Mouse (Mus musculus) right cerebral cortex, postnatal 25 days (tissue): ENCODE data around the gene Camp.
"Not testable (repeated sequence)": the region's sequence is repeated elsewhere in the genome, so short reads cannot be mapped to it uniquely, and the experiment has no call there.

Experiments
- DNase-seq: peaks from one replicate; pipeline ENCODE4 v3.0.0; 2022

The Camp gene

DNA sequence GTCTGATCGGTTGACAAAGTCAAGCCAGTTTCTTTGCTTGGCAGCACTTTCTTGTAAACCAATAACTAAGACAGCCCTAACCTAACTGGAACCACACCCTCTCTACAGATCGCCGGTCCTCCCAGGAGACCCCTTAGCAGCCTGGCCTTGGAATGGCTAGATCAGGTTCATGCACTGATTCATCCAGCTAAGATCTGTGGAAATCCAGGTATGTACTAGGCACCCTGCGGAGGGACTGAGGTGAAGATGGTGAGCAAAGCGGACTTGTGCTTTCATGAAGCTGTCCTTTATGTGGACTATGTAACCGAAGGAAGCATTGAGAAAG is 16.4 kb downstream of the Camp start:
- DNase-seq: no peak

DNA sequence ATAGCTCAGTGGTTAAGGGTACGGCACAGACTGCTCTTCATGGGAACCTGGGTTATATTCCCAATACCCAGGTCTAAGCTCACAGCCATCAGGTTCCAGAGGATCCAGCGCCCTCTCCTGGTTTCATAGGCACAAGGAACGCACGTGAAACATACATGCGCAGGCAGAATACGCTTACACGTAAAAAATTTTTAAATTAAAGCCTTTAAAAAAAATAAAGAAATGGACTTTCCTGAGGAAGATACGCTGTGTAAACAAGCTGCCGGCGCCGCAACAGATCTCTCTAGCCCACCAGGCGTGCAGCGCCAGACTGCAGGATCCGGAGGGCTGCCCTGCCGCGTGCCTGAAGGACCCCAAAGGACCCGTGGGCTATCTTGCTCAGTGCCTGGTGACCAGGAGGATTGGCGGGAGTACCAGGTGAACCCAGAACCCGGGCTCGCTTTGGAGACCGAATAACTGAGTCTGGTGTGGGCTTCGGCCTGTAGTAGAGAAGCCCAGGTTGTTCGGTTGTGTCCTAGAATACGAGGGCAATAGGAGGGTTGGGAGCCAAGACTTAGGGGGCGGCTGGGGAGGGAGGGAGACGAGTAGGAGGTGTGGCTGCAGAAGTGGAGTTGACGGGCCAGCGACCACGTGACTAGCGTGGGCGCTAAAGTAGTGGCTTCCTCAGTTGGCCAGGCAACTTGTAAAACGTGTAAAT is 16.9 kb downstream of the Camp start, which contains the start of gene Nme6:
Nme6 (plus strand) TSS at position 359 of the 697 bp plus-strand sequence.
- peak; percentile 83 for DNase-seq

DNA sequence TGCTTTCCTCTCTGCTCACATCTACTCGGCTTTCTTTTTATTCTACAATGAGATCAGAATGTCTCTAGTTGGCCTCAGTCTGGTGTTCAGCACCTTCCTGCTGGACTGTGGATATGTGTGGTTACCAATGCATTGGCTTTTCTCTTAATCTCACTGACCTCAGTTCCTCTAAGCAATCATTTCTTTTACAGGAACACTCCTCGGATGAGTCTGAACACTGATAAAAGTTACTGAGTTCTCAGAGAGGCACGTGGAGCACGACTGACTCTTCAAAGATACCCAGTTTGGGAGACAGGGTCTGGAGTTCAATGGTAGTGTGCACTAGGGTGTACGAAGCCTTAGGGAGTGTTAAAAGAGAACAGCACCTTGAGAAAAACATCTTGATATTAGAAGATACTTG is 23.2 kb downstream of the Camp start:
- DNase-seq: no peak

DNA sequence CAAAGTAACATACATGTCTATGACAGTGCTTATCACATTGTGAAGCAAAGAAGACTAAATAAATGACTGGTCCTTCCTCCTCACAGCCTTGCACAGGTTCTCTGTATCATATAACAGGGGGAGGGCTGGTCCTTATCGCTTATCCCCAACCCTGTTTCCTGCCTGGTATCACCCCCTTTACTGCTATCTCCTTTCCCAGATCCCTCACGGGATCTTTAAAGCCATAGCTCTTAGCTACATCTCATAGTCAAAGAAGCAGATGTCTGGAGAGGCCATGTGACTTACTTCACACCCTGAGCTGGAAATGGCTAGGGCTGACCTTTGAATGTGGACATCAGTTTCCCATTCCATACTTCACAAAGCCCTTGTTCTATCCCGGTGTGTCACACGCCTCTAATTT is 23.7 kb downstream of the Camp start:
- no peak for DNase-seq

DNA sequence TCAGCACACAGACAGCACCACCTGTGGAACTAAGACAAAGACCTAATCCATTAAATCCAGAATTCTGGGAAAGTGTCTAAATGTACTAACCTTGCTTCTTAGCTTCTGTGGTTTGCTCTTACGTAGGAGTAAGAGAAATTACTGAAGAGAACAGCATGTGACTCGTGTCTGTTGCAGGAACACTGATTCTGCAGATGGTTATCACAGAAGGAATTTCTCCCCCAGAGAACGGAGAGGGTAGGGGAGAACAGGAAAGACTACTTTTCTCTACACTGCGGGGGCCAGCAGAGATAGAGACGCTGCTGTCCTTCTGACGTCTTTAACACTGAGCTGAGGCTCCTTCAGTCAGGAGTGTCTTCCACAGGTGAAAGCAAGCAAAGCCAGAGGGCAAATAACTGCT is 33.1 kb downstream of the Camp start:
- DNase-seq: no peak

DNA sequence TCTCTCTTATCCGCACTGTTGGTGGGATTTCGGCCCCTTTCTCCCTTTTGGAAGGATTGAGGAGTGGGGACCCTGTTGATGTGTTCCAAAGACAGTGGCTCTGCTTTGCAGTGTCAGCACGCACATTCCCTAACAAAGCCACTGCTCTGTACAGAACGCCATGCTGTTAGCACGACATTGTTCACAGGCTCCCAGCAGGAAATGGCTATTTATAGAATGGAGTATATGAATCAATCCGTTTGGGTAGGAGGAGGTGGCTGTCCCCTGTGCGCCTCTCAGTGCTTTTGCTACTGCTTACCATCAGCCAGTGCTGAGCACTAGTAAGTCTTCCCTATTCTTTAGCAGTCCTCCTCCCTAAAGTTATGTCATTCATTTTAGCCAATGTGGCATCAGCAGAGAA is 36.0 kb downstream of the Camp start:
- DNase-seq: no peak

DNA sequence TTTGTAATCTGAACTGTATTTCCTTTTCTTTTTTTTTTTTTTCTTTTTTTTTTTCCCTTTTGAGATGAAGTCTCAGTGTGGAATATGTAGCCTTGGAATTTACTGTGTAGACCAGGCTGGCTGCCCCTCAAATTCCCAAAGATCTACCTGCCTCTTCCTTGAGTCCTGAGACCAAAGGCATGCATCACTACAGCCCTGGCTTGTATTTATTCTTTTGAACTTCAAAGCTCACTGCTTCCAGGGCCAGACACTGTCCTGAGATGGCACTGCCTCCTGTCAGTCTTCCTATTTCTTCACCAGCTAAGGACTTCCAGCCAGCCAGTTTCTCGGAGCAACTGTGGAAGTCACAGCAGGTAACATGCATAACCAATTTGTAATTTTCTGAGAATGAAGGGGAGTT is 37.4 kb downstream of the Camp start, which contains the start of gene Spink8:
Spink8 (plus strand) TSS at position 301 of the 400 bp plus-strand sequence.
- DNase-seq: no peak

DNA sequence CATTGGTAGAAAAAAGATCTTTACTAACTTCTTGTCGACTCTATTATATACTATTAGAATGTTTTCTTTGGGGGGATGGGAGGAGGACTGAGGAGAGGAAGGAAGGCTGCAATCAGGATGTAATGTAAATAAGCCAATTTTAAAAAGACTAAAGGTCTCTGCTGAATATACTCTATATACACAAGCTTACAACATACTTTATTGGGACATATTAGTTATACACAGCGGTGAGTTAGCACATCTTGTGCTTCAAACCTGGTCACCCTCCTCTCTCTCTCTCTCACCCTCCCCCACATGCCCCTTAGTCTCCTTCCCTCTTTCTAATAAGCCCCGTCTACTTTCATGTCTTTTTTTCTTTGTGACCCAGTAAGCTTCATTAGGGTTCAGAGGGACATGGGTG is 41.5 kb downstream of the Camp start:
- DNase-seq: no peak

DNA sequence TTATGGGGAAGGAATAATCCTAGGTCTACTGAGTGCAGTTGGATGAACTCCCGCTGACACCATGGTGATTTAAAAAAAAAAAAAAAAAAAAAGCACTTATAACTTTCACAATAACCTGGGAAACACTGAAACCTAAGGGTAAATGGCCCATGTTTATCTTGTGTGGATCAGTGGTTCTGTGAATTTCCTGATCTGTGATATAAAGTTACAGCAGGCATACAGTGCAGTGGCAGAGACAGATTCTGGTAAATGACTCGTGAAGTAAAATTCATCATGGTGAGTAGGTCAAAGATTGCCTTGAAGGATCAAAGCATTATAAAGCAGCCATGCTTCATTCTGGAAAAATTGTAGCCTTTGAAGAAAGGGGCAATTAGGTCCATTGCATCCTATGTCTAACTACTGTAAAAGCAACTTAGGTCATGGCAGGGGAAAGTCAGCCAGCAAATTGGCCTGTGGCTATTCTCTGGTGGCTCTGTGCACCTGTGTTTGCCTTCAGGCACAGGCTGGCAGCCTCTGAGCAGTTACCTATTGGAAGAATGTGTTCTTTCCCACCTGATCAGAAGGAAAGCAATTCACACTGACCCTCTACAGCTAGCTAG is 42.6 kb downstream of the Camp start:
- DNase-seq: no peak

DNA sequence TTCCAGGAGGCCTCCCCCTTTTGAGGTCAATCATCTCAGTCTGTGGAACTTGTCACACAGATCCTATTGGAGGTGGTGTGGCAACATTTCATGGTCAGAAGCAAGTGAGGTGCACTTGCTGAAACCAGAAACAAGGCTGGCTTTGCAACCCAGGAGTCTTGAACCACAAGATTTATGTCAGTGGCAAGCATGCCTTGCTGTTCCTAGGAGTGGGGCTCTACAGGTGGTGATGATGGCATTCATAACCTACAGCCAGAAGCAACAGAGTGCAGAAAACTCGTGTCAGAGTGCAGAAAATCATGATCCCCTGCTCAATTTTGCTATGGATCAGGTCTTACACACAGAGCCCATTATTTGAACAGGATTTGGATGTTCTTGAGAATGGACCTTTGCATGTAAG is 43.2 kb downstream of the Camp start:
- no peak for DNase-seq

DNA sequence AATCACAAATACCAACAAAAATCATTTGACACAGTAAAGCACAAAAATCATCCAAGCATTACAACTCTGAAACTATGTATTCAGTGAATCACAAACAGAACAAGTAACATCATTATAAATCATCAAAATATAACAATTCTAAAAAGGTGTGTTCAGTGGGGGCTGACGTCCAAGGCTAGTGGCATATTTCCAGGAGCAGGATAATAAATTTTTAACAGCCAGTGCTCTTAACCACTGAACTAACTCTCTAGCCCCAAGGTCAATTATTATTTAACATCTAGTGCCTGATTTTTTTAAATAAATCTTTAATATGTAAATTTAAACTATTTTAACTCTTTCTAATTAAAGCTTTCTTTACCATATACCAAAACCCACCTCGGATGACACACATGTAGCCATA is 43.8 kb downstream of the Camp start:
- DNase-seq: not testable (repeated sequence)

DNA sequence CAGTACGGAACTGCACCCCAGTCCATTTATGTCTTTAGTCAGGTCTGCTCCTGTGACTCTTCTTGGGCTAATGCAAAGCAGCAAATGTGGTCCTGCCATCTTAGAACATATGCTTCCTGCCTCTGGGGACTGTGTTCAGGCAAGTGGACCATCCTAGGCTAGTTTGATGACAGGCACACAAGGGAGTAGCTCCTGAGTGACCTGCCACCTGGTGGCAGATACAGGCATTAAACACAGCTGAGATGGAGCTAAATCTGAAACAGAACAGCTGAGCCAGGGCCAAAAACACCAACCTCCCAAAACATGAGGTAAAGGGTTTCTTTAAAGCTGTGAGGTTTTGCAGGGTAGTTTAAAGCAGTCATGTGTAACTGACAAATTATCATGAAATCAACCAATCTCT is 51.4 kb downstream of the Camp start:
- no peak for DNase-seq
